Mouse (Mus musculus): ENCODE data around the gene Emc10.

The Emc10 gene

DNA sequence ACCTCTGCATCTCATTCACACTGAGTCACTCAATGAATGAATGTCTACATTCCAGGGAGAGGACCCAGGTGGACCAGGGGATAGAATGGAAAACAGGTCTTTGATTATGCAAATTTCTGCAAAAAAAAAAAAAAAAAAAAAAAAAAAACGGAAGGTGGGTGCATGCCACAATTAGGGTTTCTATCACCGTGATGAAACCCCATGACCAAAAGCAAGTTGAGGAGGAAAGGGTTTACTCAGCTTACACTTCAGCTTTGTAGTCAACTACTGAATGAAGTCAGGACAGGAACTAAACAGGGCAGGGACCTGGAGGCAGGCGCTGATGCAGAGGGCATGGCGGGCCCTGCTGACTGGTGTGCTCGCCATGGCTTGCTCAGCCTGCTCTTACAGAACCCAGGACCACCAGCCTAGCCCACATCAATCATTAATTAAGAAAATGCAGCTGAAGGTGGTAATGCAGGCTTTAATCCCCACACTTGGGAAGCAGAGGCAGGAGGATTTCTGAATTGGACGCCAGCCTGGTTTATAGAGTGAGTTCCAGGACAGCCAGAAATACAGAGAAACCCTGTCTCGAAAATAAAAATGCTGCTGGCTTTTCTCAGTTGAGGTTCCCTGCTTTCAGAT is 10.6 kb downstream of the Emc10 start:
- DNase-seq (ENCODE audit: low spot score in 2 of 2), result no peak

DNA sequence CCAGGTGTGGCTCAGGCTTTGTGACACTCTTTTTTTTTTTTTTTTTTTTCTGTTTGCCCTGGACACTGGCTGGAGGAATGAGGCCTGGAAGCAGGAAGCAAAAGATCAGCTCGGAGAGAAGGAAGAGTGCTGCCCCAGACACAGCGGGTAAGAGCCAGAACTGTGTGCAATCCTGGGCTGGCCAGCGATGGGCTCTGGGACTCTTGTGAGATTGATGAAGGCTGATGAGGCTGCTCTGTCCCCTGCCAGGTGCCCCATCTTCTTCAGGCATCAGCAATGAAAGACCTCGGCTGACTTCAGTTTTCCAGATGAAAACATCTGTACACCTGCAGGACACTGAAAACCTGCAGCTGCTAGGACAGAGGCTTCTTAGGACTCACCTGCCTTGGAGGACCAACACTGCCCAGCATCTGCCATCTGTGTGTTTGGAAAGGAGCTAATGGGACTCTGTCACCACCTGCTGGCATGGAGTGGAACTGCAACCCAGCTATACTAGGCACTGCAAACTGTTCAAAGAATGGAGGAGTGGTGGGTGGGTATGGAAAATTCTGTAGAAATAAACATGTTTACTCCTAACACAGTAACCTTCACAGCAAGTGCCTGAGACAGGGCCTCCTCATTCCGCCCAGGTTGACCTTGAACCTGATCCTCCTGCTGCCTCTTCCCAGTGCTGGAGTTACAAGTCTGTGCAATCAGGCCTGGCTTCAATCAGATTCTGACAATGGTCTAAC is 11.3 kb downstream of the Emc10 start:
- DNase-seq (ENCODE audit: low spot score in 2 of 2), result peak; percentile 80 to 88

DNA sequence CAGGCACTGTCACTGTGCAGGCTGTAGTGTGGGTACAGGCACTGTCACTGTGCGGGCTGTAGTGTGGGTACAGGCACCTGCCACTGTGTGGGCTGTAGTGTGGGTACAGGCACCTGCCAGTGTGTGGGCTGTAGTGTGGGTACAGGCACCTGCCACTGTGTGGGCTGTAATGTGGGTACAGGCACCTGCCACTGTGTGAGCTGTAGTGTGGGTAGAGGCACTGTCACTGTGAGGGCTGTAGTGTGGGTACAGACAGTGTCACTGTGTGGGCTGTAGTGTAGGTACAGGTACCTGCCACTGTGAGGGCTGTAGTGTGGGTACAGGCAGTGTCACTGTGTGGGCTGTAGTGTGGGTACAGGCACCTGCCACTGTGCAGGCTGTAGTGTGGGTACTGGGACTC is 12.2 kb downstream of the Emc10 start:
- DNase-seq (ENCODE audit: low spot score in 2 of 2), result no peak

DNA sequence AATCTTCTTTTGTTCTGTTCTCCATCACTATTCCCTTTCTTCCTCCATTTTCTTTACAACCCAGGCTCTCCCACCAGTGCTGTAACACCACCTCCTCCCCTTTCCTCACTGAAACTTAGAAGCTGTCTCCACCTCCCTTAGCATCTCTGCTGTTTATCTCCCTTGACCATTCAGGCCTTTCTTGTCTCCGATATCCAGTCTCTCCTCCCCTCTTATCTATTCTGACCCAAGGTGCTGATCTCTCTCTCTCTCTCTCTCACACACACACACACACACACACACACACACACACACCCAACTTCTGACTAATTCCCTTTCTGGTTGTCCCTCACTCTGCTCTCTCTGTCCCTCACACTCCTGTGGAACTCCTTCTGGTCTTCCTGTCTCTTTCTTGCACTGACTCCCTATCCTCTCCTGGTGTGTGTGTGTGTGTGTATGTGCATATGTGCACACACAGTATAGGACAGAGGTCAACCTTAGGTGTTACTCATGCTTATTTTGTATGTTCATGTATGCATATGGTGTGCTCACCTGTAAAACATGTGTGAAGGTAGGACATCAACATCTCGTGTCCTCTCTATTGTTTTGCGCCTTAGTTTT is 13.4 kb downstream of the Emc10 start:
- DNase-seq (ENCODE audit: low spot score in 2 of 2), result no peak

DNA sequence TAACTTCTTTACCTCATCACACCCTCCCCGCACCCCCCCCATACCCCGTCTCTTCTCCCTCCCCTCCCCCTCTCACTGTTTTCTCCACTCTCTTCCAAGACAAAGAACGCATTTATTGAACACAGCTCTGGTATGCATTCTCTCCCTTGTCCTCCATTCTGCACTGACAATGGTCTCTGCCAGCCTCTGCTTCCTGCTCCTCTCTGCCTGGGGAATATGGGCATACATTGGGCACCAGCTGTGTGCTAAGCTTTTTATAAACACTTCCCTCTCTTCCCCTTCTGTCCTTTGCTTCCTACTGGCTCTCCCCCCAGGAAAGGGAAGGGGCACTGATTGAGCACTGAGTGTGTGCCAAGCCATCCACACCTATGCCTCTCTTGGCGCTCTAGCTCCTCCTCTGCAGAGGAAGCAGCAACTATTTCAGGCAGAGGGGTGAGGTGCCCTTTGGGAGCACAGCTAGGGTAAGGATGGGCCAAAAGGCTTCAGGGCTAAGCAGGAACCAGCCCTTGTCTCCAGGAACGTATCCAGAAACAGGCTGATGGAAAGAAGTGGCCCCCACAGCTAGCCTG is 21.2 kb downstream of the Emc10 start:
- peak in 1 of 2 experiments; percentile 13 for DNase-seq (ENCODE audit: low spot score in 2 of 2)

DNA sequence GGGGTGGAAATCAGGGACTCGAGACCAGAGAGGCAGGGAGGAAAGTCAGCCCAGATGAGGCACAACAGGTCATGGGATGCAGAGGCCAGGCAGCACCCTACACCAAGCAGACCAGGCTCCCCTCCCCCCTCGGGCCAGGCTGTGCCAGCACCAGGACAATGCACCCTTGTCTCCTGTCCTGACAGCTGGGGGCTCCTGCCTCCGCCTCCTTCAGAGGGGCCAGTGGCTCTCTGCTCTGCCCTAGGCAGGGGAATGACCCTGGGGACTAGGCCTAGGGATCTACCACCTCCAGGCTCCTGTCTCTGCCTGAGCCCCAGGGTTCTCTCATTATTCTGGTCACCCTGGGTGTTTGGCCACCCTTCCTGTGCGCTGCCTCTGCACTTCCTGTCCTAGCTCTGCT is 21.9 kb downstream of the Emc10 start:
- DNase-seq (ENCODE audit: low spot score in 2 of 2), result peak in 1 of 2 experiments; percentile 38

DNA sequence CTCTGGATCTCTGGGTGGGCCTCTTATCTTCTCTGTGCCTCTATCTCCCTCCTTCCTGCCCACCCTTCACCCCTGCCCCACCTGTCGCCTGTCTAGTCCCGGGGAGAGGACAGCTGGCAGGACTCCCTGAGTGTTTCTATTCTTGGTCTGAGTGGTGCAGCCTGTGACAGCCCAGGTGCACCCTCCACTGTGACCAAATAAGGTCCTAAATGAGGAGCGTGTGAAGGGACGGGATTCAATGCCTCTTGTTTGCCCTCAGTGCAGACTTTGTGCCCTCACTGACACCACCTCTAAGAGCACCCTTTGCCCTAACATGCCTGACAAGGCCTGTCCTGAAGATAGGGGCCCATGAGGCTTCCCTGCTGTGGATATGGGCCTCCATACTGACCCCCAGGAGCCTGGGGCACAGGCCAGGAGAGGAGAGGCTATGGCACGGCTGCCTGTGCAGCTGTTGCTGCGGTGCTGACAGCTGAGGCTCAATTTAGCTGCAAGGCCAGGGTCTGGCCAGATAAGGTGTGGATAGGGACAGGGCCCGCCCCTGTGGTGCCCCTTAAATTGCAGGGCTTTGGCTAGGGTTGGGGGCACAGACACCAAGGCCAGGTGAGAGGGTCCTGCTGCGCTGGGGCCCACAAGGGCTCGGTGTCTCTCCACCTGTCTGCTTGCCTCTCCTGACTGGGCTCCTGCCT is 23.2 kb downstream of the Emc10 start:
- DNase-seq (ENCODE audit: low spot score in 2 of 2), result peak in 1 of 2 experiments; percentile 15

DNA sequence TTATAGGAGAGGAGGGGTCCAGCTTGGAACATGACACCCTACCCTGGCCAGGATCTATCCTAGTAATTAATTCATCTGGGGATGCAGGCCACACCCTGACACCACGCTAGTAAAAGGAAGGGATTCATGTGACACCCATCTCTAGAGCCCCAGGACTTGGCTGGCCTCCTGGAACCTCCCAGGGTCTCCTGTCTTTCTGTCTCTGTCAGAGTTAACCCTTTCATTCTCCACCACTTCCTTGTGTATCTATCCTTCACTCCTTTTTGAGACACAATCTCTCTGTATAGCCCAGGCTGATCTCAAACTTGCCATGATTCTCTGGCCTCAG is 23.8 kb downstream of the Emc10 start:
- DNase-seq (ENCODE audit: low spot score in 2 of 2), result peak in 1 of 2 experiments; percentile 16

DNA sequence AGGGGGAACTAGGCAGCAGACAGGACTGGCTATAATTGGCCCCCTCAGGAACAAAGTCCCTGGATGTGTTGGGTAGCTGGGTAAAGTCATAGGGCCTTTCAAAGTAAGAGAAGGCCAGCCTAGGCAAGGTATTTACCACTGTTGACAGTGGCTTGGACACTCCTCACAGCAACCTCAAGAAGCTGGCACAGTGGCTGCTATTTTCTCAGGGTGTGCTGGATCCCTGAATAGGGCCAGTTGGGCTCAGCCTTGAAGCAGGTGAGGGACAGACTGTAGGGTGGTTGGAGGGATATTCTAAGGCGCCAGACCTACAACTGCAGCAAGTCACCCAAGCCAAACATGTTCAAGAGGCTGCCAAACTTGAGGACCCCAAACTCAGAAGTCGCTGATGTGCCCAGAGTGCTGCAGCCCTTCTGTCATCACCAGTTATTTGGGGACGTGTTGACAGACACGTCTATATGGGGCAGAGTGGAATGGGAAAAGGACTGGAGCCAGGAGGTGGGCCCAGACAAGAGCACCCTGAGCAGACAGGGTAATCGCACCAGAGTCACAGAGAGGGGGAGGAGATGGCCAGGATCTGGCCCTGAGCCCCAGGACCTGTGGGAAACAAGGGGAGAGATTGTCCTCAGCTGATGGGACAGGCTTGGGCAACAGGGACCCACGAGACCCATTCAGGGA is 24.3 kb downstream of the Emc10 start:
- no peak for DNase-seq (ENCODE audit: low spot score in 2 of 2)

DNA sequence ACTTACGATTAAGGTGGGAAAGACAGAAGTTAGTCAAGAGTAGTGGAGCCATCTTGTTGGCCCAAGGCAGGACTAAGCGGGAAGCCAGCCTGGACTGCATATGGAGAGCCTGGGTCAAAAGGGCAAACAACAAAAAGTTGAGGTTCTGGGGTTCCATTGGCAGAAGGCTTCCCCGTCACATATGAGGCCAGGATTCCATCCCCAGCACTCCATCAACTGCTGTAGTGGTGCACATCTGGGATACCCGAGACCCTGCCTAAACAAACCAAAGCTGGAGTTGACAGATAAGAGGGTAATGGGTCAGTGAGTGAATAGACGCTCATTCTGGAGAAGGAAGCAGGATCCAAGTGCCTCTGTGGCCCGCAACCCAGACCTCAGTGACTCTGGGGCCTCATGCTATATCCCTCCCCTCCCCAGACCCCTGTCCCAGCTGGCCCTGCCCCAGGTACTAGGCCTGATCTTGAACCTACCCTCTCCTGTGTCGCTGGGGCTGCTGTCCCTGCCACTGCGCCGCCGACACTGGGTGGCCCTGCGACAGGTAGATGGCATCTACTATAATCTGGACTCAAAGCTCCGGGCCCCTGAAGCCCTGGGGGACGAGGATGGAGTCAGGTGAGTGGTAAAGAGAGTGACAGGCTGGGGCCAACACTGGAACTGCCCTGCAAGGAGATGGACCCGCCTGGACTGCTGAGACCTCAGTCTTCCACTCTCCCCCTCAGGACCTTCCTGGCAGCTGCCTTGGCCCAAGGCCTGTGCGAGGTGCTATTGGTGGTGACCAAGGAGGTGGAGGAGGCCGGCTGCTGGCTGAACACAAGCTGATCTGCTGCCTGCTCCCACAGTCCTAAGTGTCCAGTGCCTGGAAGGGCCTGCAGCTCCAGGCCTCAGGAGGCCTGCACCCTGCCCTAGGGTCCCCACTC is 25.4 kb downstream of the Emc10 start:
- DNase-seq (ENCODE audit: low spot score in 2 of 2), result peak in 1 of 2 experiments; percentile 17

DNA sequence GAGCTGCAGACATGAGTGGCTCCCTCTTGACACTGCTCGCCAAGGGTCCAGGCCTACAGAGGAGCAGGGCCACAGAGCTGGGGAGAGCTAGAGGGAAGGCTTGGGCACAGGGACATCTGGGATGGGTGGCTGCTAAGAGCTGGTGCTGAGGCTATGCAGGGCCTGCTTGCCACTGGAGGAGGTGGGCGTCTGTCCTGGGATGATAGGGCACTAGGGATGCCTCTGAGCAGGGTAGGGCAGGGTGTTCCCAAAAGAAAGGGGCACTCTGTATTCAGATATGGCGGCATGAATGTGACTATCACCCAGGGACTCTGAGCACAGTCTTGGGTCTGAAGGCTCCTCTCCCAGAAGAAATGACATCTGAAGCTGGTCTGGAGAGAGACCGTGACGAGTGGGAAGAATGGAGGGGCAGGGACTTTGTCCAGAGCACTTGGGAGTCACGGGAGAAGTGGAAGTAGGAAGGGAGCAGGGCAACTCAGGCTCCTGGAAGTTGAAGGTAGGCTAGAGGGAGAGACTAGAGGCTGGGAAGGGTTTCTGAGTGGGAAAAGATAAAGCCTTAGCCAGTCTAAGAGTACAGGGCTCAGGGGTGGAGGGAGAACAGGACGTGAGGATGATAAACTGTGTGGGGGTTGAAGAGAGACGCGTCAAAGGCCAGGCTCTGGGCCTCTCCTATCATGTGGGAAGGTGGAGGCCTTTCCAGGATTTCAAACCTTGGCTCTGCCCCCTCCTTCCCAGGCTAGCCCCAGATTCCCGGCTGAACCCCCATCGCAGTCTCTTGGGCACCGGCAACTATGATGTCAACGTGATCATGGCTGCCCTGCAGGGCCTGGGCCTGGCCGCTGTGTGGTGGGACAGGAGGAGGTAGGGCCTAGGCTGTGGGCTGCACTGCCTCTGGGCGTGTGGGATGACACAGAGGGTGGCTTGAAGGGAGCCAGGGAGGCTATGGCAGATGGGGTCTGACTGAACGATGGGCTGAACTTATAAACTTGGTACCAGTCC is 26.4 kb downstream of the Emc10 start:
- DNase-seq (ENCODE audit: low spot score in 2 of 2), result peak in 1 of 2 experiments; percentile 18

DNA sequence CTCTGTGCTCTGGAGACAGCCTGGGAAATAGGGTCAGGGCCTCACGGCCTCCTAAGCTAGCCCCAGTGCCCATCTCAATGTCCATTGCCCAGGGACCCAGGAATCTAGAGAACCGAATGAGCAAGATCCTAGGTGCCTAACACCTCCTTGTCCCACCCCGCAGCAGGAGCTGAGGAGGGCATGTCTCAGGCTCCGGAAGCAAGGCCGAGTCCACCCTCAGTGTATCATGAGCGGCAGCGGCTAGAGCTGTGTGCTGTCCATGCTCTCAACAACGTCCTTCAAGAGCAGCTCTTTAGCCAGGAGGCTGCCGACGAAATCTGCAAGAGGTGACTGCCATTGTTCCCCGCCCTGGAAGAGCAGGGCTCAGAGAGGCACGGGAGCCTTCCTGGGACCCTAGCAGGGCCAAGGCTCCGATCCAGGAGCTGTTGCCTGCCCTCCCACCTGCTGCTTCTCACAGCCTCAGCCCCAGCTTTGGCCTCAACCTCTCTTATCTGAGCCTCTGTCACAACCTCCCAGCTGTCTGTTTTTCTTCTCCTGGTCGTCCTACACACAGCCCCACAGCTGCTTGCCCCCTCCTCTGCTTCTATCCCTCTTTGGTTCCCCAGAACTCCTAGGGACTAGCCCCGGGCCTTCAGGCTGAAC is 27.6 kb downstream of the Emc10 start:
- DNase-seq (ENCODE audit: low spot score in 2 of 2), result peak in 1 of 2 experiments; percentile 18

DNA sequence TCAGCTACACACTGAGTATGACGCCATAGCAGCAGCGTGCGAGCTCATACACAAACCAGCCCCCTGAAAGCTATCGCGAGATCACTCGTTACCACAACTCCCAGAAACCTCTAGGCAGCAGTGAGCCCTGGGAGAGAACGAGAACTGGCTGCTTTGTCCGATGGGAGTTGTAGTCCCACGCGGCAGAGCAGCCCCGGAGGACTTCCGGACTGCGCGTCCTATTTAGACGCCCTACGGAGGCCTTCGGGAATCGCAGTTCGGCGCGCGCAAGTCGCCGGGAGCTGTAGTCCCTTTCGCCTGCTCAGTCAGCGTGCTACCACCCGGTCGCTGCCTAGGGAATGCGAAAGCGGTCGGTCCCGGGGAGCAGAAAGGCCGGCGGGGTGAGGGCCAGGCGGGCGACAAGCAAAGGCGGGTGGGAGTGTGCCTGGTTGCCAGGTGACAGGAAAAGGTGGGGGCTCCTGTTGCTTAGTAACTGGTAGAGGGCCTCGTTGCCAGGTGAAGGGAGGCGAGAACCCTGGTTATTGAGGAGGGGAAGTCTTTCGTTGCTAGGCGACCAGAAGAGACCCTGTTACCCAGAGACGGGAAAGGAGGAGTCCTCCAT is 28.4 kb downstream of the Emc10 start, which contains the start of gene Josd2:
Gene Josd2 (plus strand): TSS at position 170 of the 601 bp plus-strand sequence.
- DNase-seq (ENCODE audit: low spot score in 2 of 2), result peak; percentile 82 to 90

DNA sequence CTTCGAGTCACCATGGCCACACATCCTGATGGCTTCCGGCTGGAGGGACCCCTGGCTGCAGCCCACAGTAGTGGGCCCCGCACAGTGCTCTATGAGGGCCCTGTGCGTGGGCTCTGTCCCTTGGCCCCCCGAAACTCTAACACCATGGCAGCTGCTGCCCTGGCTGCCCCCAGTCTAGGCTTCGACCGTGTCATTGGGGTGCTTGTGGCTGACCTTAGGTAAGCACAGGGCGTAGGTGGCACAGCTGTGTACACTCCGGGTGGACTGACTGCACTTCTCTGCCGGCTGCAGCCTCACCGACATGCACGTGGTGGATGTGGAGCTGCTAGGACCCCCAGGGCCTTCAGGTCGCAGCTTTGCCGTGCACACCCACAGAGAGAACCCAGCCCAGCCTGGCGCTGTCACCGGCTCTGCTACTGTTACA is 29.4 kb downstream of the Emc10 start:
- DNase-seq (ENCODE audit: low spot score in 2 of 2), result peak in 1 of 2 experiments; percentile 21

DNA sequence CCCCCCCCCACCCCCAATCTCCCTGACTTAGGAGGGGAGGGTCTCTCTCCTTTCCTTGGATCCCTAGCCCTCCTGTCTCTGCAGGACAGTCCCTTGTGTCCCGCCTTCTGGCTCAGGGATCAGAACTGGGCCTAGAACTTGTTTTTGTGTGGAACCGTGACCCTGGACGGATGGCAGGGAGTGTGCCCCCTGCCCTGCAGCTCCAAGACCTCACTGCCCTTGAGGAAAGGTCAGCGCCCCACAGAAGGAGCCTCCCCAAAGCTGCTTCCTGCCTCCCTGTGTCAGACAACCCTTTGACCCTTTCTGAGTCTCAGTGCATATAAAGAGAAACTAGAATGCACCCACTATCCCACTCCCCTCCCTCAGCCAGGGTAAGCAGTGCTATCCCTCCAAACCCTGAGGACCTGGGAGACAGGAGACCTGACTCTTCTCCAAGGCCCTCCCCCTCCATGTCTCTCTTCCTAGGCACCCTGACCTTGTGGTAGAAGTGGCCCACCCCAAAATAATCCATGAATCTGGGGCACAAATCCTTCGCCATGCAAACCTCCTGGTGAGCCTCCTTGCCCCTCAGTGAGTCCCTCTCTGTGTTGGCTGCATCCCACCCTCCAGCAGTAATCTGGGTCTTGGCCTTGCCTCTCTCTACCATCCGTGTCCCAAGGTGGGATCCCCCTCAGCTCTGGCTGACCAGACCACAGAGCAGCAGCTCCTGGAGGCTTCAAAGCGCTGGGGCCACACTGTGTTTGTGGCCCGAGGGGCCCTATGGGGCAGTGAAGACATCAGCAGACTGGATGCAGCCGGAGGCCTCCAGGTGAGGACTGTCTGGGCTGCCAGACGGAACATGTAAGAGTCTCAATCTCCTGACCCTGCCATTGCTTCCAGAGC is 30.1 kb downstream of the Emc10 start:
- DNase-seq (ENCODE audit: low spot score in 2 of 2), result peak in 1 of 2 experiments; percentile 17

DNA sequence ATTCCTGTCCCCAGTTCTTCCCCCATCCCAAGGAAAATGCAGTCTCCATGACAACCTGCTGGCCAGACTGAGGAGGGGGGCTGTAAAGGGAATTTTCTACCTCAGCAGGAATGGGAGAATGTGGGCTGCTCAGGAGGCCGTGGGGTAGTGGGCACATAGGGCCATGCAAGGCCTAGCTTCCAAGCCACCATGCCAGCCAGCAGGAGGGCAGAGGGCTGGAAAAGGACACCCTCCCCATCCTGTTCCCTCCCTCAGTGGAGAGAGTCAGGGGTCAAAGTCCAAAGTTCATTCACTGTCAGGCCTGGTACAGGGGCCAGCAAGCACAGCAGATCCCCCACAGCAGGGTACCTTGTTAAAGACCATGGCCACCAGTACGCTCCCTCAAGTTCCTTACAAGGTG is 31.2 kb downstream of the Emc10 start, which contains the start of gene Aspdh:
Gene Aspdh (plus strand): TSS at position 281 of the 400 bp plus-strand sequence.
- peak in 1 of 2 experiments; percentile 16 for DNase-seq (ENCODE audit: low spot score in 2 of 2)

DNA sequence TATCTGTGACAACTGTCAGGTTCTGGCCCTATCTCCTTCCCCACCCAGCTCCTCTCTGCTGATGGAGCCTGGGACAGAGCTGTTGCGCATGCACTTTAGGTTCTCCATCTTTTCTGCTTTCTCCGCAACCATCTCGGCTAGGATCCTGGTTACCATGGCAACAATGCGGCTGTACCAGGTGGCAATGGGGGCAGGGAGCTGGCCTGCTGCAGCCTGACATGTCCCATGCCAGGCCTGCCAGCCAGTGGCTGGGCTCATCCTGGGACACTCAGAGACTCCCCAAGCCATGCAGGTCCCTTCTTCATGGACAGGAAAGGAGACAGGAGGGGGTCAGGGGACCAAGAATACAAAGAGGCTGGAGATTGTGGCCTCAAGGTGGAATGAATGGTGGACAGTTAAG is 31.8 kb downstream of the Emc10 start:
- peak; percentile 55 to 87 for DNase-seq (ENCODE audit: low spot score in 2 of 2)
